ENCODE assay signal across 25 mouse cellular contexts in the genomic region with DNA sequence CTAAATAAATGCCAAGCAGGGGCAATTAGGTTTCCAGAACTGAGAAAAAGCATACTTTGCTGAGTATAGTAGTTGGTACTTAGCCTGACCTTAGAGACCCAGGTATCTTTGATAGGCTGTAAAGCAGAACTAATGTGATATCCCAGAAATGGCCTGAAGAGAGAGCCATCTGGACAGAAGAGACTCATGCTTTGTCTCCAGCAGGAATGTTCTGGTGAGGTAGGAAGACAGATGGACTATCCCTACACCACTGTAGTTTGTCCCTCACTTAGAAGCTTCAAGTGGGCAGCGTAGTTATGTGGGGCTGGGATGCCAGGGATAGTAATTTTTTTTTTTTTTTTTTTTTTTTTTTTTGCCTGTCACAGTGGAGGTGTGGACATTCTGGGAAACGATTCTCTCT. TPM values are rescaled to one million over a fixed set of nuclear protein-coding genes. Genes with fewer than 3 reads are reported as not detected.
DNase-seq lines count a peak whose midpoint lies in the region; ATAC-seq and TF ChIP-seq lines count a peak whose summit lies in the region.
"Had no signal": no experiment of that assay in that cellular context is flagged by ENCODE, and none has a peak within 500 bp of the region (broad histone marks: within the 10 kb centered on the region; RNA-seq: fewer than 3 reads in every experiment).

No protein-coding gene starts in this region.

- no peaks in the 10 kb centered on the region for H3K36me3 ChIP-seq in midbrain, postnatal 0 days (ENCODE audit: insufficient read depth, low read length)
- H3K36me3 ChIP-seq in midbrain, embryonic 13.5 days = no peaks in the 10 kb centered on the region
- H3K36me3 ChIP-seq: embryonic facial prominence, embryonic 13.5 days; heart, embryonic 15.5 days had no signal

- H3K9me3 ChIP-seq in midbrain, postnatal 0 days (ENCODE audit: low read length) = no peaks in the 10 kb centered on the region
- no peaks in the 10 kb centered on the region for H3K9me3 ChIP-seq in midbrain, embryonic 13.5 days
- H3K9me3 ChIP-seq: embryonic facial prominence, embryonic 13.5 days; heart, embryonic 15.5 days had no signal

- 77% methylated on average over 2 of the region's 2 CpGs for WGBS in midbrain, postnatal 0 days
- 68% methylated on average over 2 of the region's 2 CpGs for WGBS in midbrain, embryonic 13.5 days

- intact Hi-C loops in gastrocnemius, postnatal 14 days (cut with DNase I; ENCODE audit: low total_unique reads) = no loop called here

- DNase-seq in cerebellum, postnatal 4 days (ENCODE audit: low spot score in 2 of 2) = no peak
- DNase-seq in midbrain, postnatal 0 days (ENCODE audit: low spot score) = peak; percentile 9
- peak; percentile 82 for DNase-seq in cerebellum, adult 9-10 months
- peak; percentile 64 for DNase-seq in telencephalon, adult 2 months (ENCODE audit: low read depth, low spot score)
- DNase-seq in gastrocnemius, postnatal 14 days = no peak
- DNase-seq in ovary, postnatal 36 days (ENCODE audit: low spot score) = no peak
- DNase-seq: adrenal gland, postnatal 10 days; forebrain, postnatal 0 days; gastrocnemius, postnatal 10 days; heart, adult 18-20 months; heart, postnatal 4 days; lung, adult 18-20 months; lung, postnatal 4 days; retina, postnatal 1 day; thymus, postnatal 25 days had no signal

- no peak overlapping the region for H3K4me2 ChIP-seq in midbrain, postnatal 0 days (ENCODE audit: low read depth, low read length, poor library complexity, severe bottlenecking)
- no peak overlapping the region for H3K4me2 ChIP-seq in midbrain, embryonic 13.5 days (replicated peaks)
- H3K4me2 ChIP-seq: embryonic facial prominence, embryonic 13.5 days; heart, embryonic 15.5 days; liver, embryonic 11.5 days had no signal

- ATAC-seq in cerebellum, adult (ENCODE audit: insufficient number of reproducible peaks, low FRiP score, low TSS enrichment) = peak; percentile 83; the same call in 1 of the 2 replicates
- ATAC-seq in midbrain, postnatal 0 days (ENCODE audit: low FRiP score) = no peak
- ATAC-seq in midbrain, embryonic 13.5 days = no peak
- ATAC-seq: forebrain, postnatal 0 days; hindbrain, embryonic 16.5 days; intestine, postnatal 0 days; Patski had no signal

- H3K4me3 ChIP-seq in midbrain, postnatal 0 days (ENCODE audit: low read depth, low read length) = no peak overlapping the region
- no peak overlapping the region for H3K4me3 ChIP-seq in midbrain, embryonic 13.5 days (replicated peaks)
- H3K4me3 ChIP-seq: embryonic facial prominence, embryonic 13.5 days; heart, embryonic 15.5 days had no signal

- no peak overlapping the region for H3K9ac ChIP-seq in midbrain, postnatal 0 days (replicated peaks; ENCODE audit: low read length, poor library complexity, severe bottlenecking)
- H3K9ac ChIP-seq in midbrain, embryonic 13.5 days (replicated peaks) = no peak overlapping the region
- H3K9ac ChIP-seq: embryonic facial prominence, embryonic 13.5 days; forebrain, postnatal 0 days; heart, embryonic 15.5 days had no signal

- no peak for TF ChIP-seq CTCF in midbrain, postnatal 0 days (IDR thresholded peaks at IDR 0.05)

- no peak overlapping the region for H3K27ac ChIP-seq in midbrain, postnatal 0 days (ENCODE audit: low read depth, low read length)
- H3K27ac ChIP-seq in midbrain, embryonic 13.5 days = no peak overlapping the region
- H3K27ac ChIP-seq: embryonic facial prominence, embryonic 13.5 days; heart, embryonic 15.5 days; kidney, postnatal 0 days had no signal

- no peaks in the 10 kb centered on the region for H3K4me1 ChIP-seq in midbrain, postnatal 0 days (ENCODE audit: insufficient read depth, low read length)
- peaks cover 11% of the 10 kb centered on the region for H3K4me1 ChIP-seq in midbrain, embryonic 13.5 days (replicated peaks)

- no peaks in the 10 kb centered on the region for H3K27me3 ChIP-seq in midbrain, postnatal 0 days (ENCODE audit: insufficient read depth, low read length)
- no peaks in the 10 kb centered on the region for H3K27me3 ChIP-seq in midbrain, embryonic 13.5 days
- H3K27me3 ChIP-seq: embryonic facial prominence, embryonic 13.5 days; heart, embryonic 15.5 days; Patski had no signal

RNA-seq across cellular contexts. Expression of a gene that starts 5.3 kb away (rescaled TPM):
- total RNA-seq in midbrain, postnatal 0 days (2014; rRNA removed) = 25.7 and 28.6 TPM in 2 replicates
- 14.2 and 17.4 TPM in 2 replicates for polyA plus RNA-seq in midbrain, postnatal 0 days (2015; fragmentation: Nextera tagmentation; extraction: Ambion mirVana)
- 24.5 and 25.4 TPM in 2 replicates for polyA plus RNA-seq in midbrain, embryonic 13.5 days (2015; fragmentation: Nextera tagmentation; extraction: Ambion mirVana)
- total RNA-seq in gastrocnemius, postnatal 14 days (2021) = 1 to 10 TPM; 6.1 to 7.4 TPM

RNA-seq across cellular contexts. Expression of a gene that starts 5.4 kb away (rescaled TPM):
- total RNA-seq in midbrain, postnatal 0 days (2014; rRNA removed) = 29.8 and 32.1 TPM in 2 replicates
- 25.1 and 25.6 TPM in 2 replicates for polyA plus RNA-seq in midbrain, postnatal 0 days (2015; fragmentation: Nextera tagmentation; extraction: Ambion mirVana)
- 31.3 and 32.2 TPM in 2 replicates for polyA plus RNA-seq in midbrain, embryonic 13.5 days (2015; fragmentation: Nextera tagmentation; extraction: Ambion mirVana)
- total RNA-seq in gastrocnemius, postnatal 14 days (2021) = 10 to 100 TPM; 14.9 to 15.6 TPM

RNA-seq across cellular contexts. Expression of a gene that starts 23.9 kb away (rescaled TPM):
- total RNA-seq in midbrain, postnatal 0 days (2014; rRNA removed) = 6.3 and 9.4 TPM in 2 replicates
- 6.7 and 8.2 TPM in 2 replicates for polyA plus RNA-seq in midbrain, postnatal 0 days (2015; fragmentation: Nextera tagmentation; extraction: Ambion mirVana)
- 62.0 and 72.5 TPM in 2 replicates for polyA plus RNA-seq in midbrain, embryonic 13.5 days (2015; fragmentation: Nextera tagmentation; extraction: Ambion mirVana)
- total RNA-seq in gastrocnemius, postnatal 14 days (2021) = 1 to 10 TPM; 4.0 to 4.3 TPM
- total RNA-seq: layer of hippocampus, adult 18-20 months had no signal

Comparison
In these comparisons a context has a peak if more than half of its experiments do, and no peak if none do; other contexts are left out.
1. DNase-seq: peak in midbrain, postnatal 0 days (single experiment), cerebellum, adult 9-10 months (single experiment) and telencephalon, adult 2 months (single experiment); none in cerebellum, postnatal 4 days (0 of 2), gastrocnemius, postnatal 14 days (single experiment) and ovary, postnatal 36 days (single experiment).